Mouse (Mus musculus): Measurements from ENCODE around the gene Zscan21.

DNA sequence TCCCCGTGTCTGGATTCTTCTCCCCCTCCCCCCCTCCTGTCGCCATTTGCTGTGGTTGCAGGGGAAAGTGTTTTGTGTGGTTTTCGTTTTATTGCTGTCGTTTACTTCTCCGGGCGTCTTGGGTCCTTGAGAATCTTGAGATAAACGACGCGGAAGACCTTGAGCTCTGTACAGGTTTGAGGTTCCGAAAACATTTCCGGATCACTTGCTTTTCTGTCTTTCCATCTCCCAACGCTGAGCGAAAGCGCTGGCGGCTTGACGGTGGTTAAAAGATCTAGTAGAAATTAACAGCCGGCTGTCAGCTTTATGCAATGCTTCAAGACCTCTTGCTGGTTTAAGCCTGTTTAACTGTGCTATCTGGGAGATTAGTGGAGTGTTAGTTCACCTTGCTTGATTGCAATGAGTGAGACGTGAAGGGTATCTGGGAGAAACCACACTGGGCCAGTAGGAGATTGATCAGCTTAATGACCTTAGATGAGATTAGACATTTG lies 31.2 kb upstream of the Zscan21 start:
- no peak for TF ChIP-seq CTCF (IDR thresholded peaks at IDR 0.05; ENCODE audit: low read depth, low read length)
- no peak for TF ChIP-seq POLR2A (IDR thresholded peaks at IDR 0.05; ENCODE audit: borderline replicate concordance, low read depth, low read length)

Data from bone marrow macrophage, adult 2 months (primary cell).